Mouse (Mus musculus) CH12.LX (cell line): ENCODE results near the gene Slc38a9. TPM values are rescaled to one million over a fixed set of nuclear protein-coding genes. Genes with fewer than 3 reads are reported as not detected.

Experiments used
- DNase-seq: peaks from one replicate; pipeline ENCODE4 v3.0.0-alpha.2; 2013; ENCODE audit errors: extremely low read depth
- H3K27ac ChIP-seq: 2 replicates; pipeline ENCODE4 v1.5.1; 2012; ENCODE audit warnings: low read depth, mild to moderate bottlenecking, control low read depth, moderate library complexity; ENCODE audit not compliant: insufficient read depth
- H3K27me3 ChIP-seq: replicated peaks from 2 replicates; pipeline ENCODE3; 2012; ENCODE audit warnings: inconsistent platforms
- H3K36me3 ChIP-seq, 2 experiments: replicated peaks in 1 of 2; 2 replicates each; pipeline versions ENCODE3 to v1.6.1; 2012; ENCODE audit warnings: inconsistent platforms in 1 of 2, low read length in 1 of 2, mild to moderate bottlenecking in 1 of 2, mixed read lengths in 1 of 2, moderate library complexity in 1 of 2; ENCODE audit not compliant: control insufficient read depth in 1 of 2, insufficient read depth in 1 of 2
- H3K4me1 ChIP-seq, 2 experiments: 2 replicates each; pipeline ENCODE4 v1.6.1; 2012; ENCODE audit warnings: inconsistent platforms in 1 of 2, moderate library complexity in 1 of 2; ENCODE audit not compliant: insufficient read depth in 2 of 2, control insufficient read depth in 1 of 2
- H3K4me2 ChIP-seq: 2 replicates; pipeline ENCODE4 v1.6.1; 2012; ENCODE audit warnings: low read depth, mild to moderate bottlenecking, control low read depth; ENCODE audit not compliant: poor library complexity, insufficient read depth, severe bottlenecking
- H3K4me3 ChIP-seq, 3 experiments: fragments of 150-350 bp in 1 of 3; sonication (generic) in 1 of 3; replicated peaks in 1 of 3; 2 replicates each; pipeline versions ENCODE3 to v1.5.1; 2011 to 2012; ENCODE audit warnings: low read depth in 2 of 3, low read length in 2 of 3, mild to moderate bottlenecking in 2 of 3, moderate library complexity in 2 of 3, control low read depth in 1 of 3, improper control_type of control experiment in 1 of 3, inconsistent platforms in 1 of 3, mixed read lengths in 1 of 3; ENCODE audit not compliant: poor library complexity in 1 of 3
- H3K79me2 ChIP-seq: replicated peaks from 2 replicates; pipeline ENCODE4 v1.6.1; 2012; ENCODE audit warnings: mild to moderate bottlenecking, moderate library complexity; ENCODE audit not compliant: control insufficient read depth, poor library complexity, insufficient read depth, severe bottlenecking; ENCODE audit errors: extremely low read depth
- H3K9ac ChIP-seq: 2 replicates; pipeline ENCODE4 v1.6.1; 2012; ENCODE audit warnings: low read depth, mild to moderate bottlenecking, control low read depth, moderate library complexity; ENCODE audit not compliant: insufficient read depth
- H3K9me3 ChIP-seq: replicated peaks from 2 replicates; pipeline ENCODE3; 2012; ENCODE audit warnings: low read length, inconsistent platforms, mixed read lengths
- CHD2 ChIP-seq: IDR thresholded peaks from 2 replicates; pipeline ENCODE4 v1.6.1; 2011; ENCODE audit warnings: low read length, improper control_type of control experiment
- ELF1 ChIP-seq: IDR thresholded peaks from 2 replicates; pipeline ENCODE4 v1.6.1; 2014; ENCODE audit warnings: low read depth, mild to moderate bottlenecking, inconsistent platforms, low read length, improper control_type of control experiment
- GABPA ChIP-seq: IDR thresholded peaks from 2 replicates; pipeline ENCODE4 v1.6.1; 2012; ENCODE audit warnings: low read depth, low read length, improper control_type of control experiment, inconsistent platforms; ENCODE audit not compliant: insufficient replicate concordance
- HCFC1 ChIP-seq: IDR thresholded peaks from 2 replicates; pipeline ENCODE4 v1.6.1; 2012; ENCODE audit warnings: low read depth, mild to moderate bottlenecking, inconsistent platforms, low read length, improper control_type of control experiment
- IRF4 ChIP-seq: IDR thresholded peaks from 2 replicates; pipeline ENCODE4 v1.6.1; 2014; ENCODE audit warnings: low read depth, mild to moderate bottlenecking, inconsistent platforms, low read length, improper control_type of control experiment
- JUN ChIP-seq: IDR thresholded peaks from 2 replicates; pipeline ENCODE4 v1.6.1; 2011; ENCODE audit warnings: low read depth, mild to moderate bottlenecking, low read length, improper control_type of control experiment, moderate library complexity; ENCODE audit not compliant: insufficient read depth
- KAT2A ChIP-seq: IDR thresholded peaks from 2 replicates; pipeline ENCODE4 v1.6.1; 2012; ENCODE audit warnings: low read length, improper control_type of control experiment, inconsistent platforms; ENCODE audit not compliant: insufficient replicate concordance
- MAFK ChIP-seq: IDR thresholded peaks from 2 replicates; pipeline ENCODE4 v1.6.1; 2011; ENCODE audit warnings: low read length, improper control_type of control experiment; ENCODE audit not compliant: insufficient replicate concordance
- MAX ChIP-seq: IDR thresholded peaks from 2 replicates; pipeline ENCODE4 v1.6.1; 2011; ENCODE audit warnings: low read length, improper control_type of control experiment
- MYC ChIP-seq: IDR thresholded peaks from 2 replicates; pipeline ENCODE4 v1.6.1; 2011; ENCODE audit warnings: low read depth, mild to moderate bottlenecking, improper control_type of control experiment, low read length
- NELFE ChIP-seq: IDR thresholded peaks from 2 replicates; pipeline ENCODE4 v1.6.1; 2011; ENCODE audit warnings: low read depth, low read length, improper control_type of control experiment
- NRF1 ChIP-seq: IDR thresholded peaks from 2 replicates; pipeline ENCODE4 v1.6.1; 2014; ENCODE audit warnings: low read depth, mild to moderate bottlenecking, inconsistent platforms, low read length, improper control_type of control experiment, moderate library complexity
- PAX5 ChIP-seq: IDR thresholded peaks from 2 replicates; pipeline ENCODE4 v1.6.1; 2012; ENCODE audit warnings: low read length, inconsistent platforms, mixed read lengths
- POLR2A ChIP-seq: IDR thresholded peaks from 2 replicates; pipeline ENCODE4 v1.6.1; 2011; ENCODE audit warnings: low read depth, mild to moderate bottlenecking, improper control_type of control experiment, low read length
- POLR2AphosphoS2 ChIP-seq: IDR thresholded peaks from 2 replicates; pipeline ENCODE4 v1.6.1; 2011; ENCODE audit warnings: low read depth, low read length, improper control_type of control experiment
- SIN3A ChIP-seq: IDR thresholded peaks from 2 replicates; pipeline ENCODE4 v1.6.1; 2012; ENCODE audit warnings: low read length, improper control_type of control experiment, inconsistent platforms
- SMC3 ChIP-seq: IDR thresholded peaks from 2 replicates; pipeline ENCODE4 v1.6.1; 2011; ENCODE audit warnings: low read depth, low read length, improper control_type of control experiment
- TCF12 ChIP-seq: IDR thresholded peaks from 2 replicates; pipeline ENCODE4 v1.6.1; 2014; ENCODE audit warnings: low read depth, mild to moderate bottlenecking, inconsistent platforms, low read length, improper control_type of control experiment
- UBTF ChIP-seq: IDR thresholded peaks from 2 replicates; pipeline ENCODE4 v1.6.1; 2012; ENCODE audit warnings: low read depth, mild to moderate bottlenecking, inconsistent platforms, low read length, improper control_type of control experiment, moderate library complexity
- USF1 ChIP-seq: IDR thresholded peaks from 2 replicates; pipeline ENCODE4 v1.6.1; 2014; ENCODE audit warnings: low read depth, mild to moderate bottlenecking, inconsistent platforms, low read length, improper control_type of control experiment
- USF2 ChIP-seq: conservative IDR thresholded peaks from 2 replicates; pipeline ENCODE4 v1.6.1; 2011; ENCODE audit warnings: low read depth, low read length, improper control_type of control experiment
- ZKSCAN1 ChIP-seq: IDR thresholded peaks from 2 replicates; pipeline ENCODE4 v1.6.1; 2012; ENCODE audit warnings: low read depth, inconsistent platforms, low read length, improper control_type of control experiment, borderline replicate concordance
- ZMIZ1 ChIP-seq: IDR thresholded peaks from 2 replicates; pipeline ENCODE4 v1.6.1; 2012; ENCODE audit warnings: low read depth, mild to moderate bottlenecking, inconsistent platforms, low read length, improper control_type of control experiment
- dilution Hi-C: fragments of 300-500 bp; cut with MboI; formaldehyde crosslinking; loops from 2 replicates; pipeline ENCODE4 v1.14.3; 2020; ENCODE audit warnings: low sequenced_read_pairs; ENCODE audit not compliant: extremely low pct_unique_long_range_greater_than_20kb, extremely low pct_ligation_motif_present
- in situ Hi-C: fragments of 300-500 bp; cut with MboI; formaldehyde crosslinking; loops from 3 replicates; pipeline ENCODE4 v1.14.3; 2019; ENCODE audit warnings: low sequenced_read_pairs, low pct_ligation_motif_present, low pct_unique_long_range_greater_than_20kb, mixed read lengths
- polyA plus RNA-seq: library from polyadenylated mRNA; unstranded; fragments of >175 nt; gene quantifications from 2 replicates; pipeline ENCODE4 v1.2.1, GENCODE M21; 2012; ENCODE audit warnings: low read depth; ENCODE audit not compliant: insufficient read length
- total RNA-seq, 2 experiments: library from RNA; depleted of rRNA; stranded (reverse); fragments of 300-350 nt in 1 of 2; fragments of >200 nt in 1 of 2; gene quantifications; 2 replicates each; pipeline ENCODE4 v1.2.3; 2012 to 2014

Gene Slc38a9
- total RNA-seq (2012; rRNA removed) (8.6 and 10.0 TPM in 2 replicates), total RNA-seq (2014; rRNA removed) (7.8 and 8.4 TPM in 2 replicates), polyA plus RNA-seq (9.6 and 10.4 TPM in 2 replicates)

DNA sequence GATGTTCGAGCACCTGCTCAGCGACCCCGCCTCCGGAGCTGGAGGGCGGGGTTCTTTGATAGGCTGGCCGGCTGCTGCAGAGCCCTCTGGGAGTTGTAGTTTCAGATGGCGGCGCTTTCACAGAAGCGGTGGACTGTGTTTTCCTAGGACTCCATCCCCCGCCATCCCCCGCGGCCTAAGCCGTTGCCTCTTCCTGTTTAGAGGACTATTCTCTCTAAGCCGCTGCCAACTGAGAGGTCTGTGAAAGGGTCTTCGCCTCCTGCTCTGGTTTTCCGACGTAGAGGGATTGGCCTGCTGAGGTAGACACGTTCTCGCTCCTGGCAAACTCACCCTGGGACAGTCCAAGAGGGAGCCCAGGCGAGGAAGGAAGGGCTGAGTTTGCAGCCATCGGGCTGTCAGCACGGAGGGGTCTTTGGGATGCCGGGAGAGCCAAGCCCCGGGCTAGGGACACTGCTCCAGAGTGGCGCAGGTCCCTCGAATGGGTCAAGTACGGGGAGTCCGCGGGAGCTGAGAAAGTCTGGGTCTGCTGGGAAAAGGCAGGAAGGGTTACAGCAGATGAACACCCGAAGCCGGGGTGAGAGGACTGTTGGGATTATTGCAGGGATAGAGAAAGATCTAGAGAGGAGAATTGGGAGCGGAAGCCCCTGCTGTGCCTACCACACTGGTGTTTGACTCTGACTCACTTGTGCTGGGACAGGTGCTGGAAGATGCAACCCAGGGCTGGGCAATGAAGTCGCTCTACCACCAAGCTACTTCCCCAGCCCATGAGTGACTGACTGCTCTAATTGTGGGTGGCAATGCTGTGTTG lies at the start of gene Slc38a9:
Gene Slc38a9 (plus strand): TSS at position 178 of the 808 bp plus-strand sequence.
- DNase-seq: peak; percentile 96
- TF ChIP-seq POLR2AphosphoS2: 0 out of 2 replicates have a peak, but pooled peaks have one; percentile 32
- no peak; the same call in 1 of the 2 replicates for TF ChIP-seq SIN3A
- 0 out of 2 replicates have a peak, but pooled peaks have one; percentile 29 for TF ChIP-seq NRF1
- TF ChIP-seq ELF1: peak; percentile 94
- 0 out of 2 replicates have a peak, but pooled peaks have one; percentile 19 for TF ChIP-seq MAX
- no peak for TF ChIP-seq PAX5
- TF ChIP-seq JUN: no peak
- no peak for TF ChIP-seq ZKSCAN1
- TF ChIP-seq SMC3: no peak
- TF ChIP-seq GABPA: peak; percentile 59; the same call in 1 of the 2 replicates
- no peak; the same call in 1 of the 2 replicates for TF ChIP-seq CHD2
- TF ChIP-seq POLR2A: peak; percentile 61; the same call in 1 of the 2 replicates
- peak; percentile 94; the same call in 1 of the 2 replicates for TF ChIP-seq KAT2A
- peak; percentile 55; the same call in 1 of the 2 replicates for TF ChIP-seq TCF12
- peak; percentile 62 for TF ChIP-seq NELFE
- TF ChIP-seq MAFK: 0 out of 2 replicates have a peak, but pooled peaks have one; percentile 11
- peak; percentile 55; the same call in 1 of the 2 replicates for TF ChIP-seq MYC
- peak; percentile 12; the same call in 1 of the 2 replicates for TF ChIP-seq IRF4
- peak; percentile 7; the same call in 1 of the 2 replicates for TF ChIP-seq USF1
- peak; percentile 69; the same call in 1 of the 2 replicates for TF ChIP-seq ZMIZ1
- no peak for TF ChIP-seq UBTF
- TF ChIP-seq USF2: no peak
- peak; percentile 99 for TF ChIP-seq HCFC1
- Histone ChIP-seq H3K27me3 (no peaks in the 10 kb centered on the region), H3K79me2 (no peaks in the 10 kb centered on the region; the same call in 1 of the 2 replicates), H3K4me2 (peak within 1 kb of the TSS; percentile 57), H3K4me1 (peaks cover 2 to 37% of the 10 kb centered on the region in 2 experiments; a peak in 3 of 4 replicates), H3K9me3 (no peaks in the 10 kb centered on the region), H3K27ac (no peak within 1 kb of the TSS), H3K4me3 (peak within 1 kb of the TSS; percentile 62 to 95 (median 80)), H3K36me3 (no peaks in the 10 kb centered on the region), H3K9ac (peak within 1 kb of the TSS; percentile 70)
- dilution Hi-C loops (no loop called here), in situ Hi-C loops (no loop called here)
